Mouse (Mus musculus): ENCODE measurements around the gene Prkcz. TPM values are rescaled to one million over a fixed set of nuclear protein-coding genes. Genes with fewer than 3 reads are reported as not detected.
A peak's percentile ranks its signal among the peaks of the same experiment; 100 is the strongest.

The Prkcz gene
- 5.1 and 6.8 TPM in 2 replicates for polyA plus RNA-seq (2014; fragmentation: Nextera tagmentation; extraction: Ambion mirVana)

- Histone ChIP-seq H3K4me3 (ENCODE audit: low read depth, low read length) (peak within 1 kb of the TSS; percentile 40), H3K4me2 (peak within 1 kb of the TSS; percentile 26), H3K4me1 (replicated peaks; ENCODE audit: control insufficient read depth, insufficient read depth, low read length) (no peaks in the 10 kb centered on the region), H3K27me3 (replicated peaks; ENCODE audit: control insufficient read depth, insufficient read depth, low read length) (peaks cover 65% of the 10 kb centered on the region), H3K36me3 (ENCODE audit: control insufficient read depth, insufficient read depth, low read length) (no peaks in the 10 kb centered on the region), H3K9ac (ENCODE audit: low read depth, low read length) (no peak within 1 kb of the TSS), H3K9me3 (ENCODE audit: control insufficient read depth, low read length) (no peaks in the 10 kb centered on the region), H3K27ac (ENCODE audit: low read depth, low read length) (no peak within 1 kb of the TSS)
- ATAC-seq (replicated peaks; ENCODE audit: low FRiP score) = peak; percentile 81
- 2% methylated on average over 51 of the region's 51 CpGs for WGBS
- peak; percentile 75 for DNase-seq (ENCODE audit: low spot score)
Observed at GRCm38 (mm10) chr4:155361303-155361791, at the start of gene Prkcz. Gene Prkcz, minus strand, starts transcription at chr4:155361361.

- H3K27ac ChIP-seq (ENCODE audit: low read depth, low read length) = no peak within 1 kb of the TSS
- H3K9me3 ChIP-seq (ENCODE audit: control insufficient read depth, low read length) = no peaks in the 10 kb centered on the region
- WGBS = 1% methylated on average over 35 of the region's 35 CpGs
- H3K4me2 ChIP-seq = peak within 1 kb of the TSS; percentile 56
- peaks cover 12% of the 10 kb centered on the region for H3K27me3 ChIP-seq (replicated peaks; ENCODE audit: control insufficient read depth, insufficient read depth, low read length)
- H3K36me3 ChIP-seq (ENCODE audit: control insufficient read depth, insufficient read depth, low read length) = no peaks in the 10 kb centered on the region
- peak; percentile 70 for DNase-seq (ENCODE audit: low spot score)
- no peak; the same call in 1 of the 2 replicates for ATAC-seq (replicated peaks; ENCODE audit: low FRiP score)
- no peaks in the 10 kb centered on the region for H3K4me1 ChIP-seq (replicated peaks; ENCODE audit: control insufficient read depth, insufficient read depth, low read length)
- H3K4me3 ChIP-seq (ENCODE audit: low read depth, low read length) = peak within 1 kb of the TSS; percentile 37
- no peak within 1 kb of the TSS for H3K9ac ChIP-seq (ENCODE audit: low read depth, low read length)
Observed at GRCm38 (mm10) chr4:155409058-155409776, 48.1 kb upstream of the Prkcz start, which contains the start of gene Cfap74. Gene Cfap74, plus strand, starts transcription at chr4:155409190.

DNA sequence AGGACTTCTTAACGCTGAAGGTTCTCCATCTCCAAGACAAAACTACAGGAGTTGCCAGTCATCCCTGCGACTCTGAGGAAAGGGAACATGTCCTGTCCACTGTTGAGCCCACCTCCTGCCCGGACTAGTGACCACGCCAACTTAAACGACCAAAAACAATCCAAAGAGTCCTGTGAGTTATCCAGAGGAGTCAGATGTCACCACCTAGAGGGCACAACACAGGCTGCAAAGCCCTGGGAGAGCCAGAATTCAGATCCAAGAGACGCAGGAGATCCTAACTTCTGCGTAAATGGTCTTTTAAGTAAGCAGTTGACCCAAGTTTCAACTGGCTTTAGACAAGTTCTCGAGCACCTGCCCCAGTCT lies 47.5 kb upstream of the Prkcz start:
- WGBS = 6% methylated on average over 8 of the region's 8 CpGs

GRCm38 (mm10) chr4:155402489-155402888 lies 41.3 kb upstream of the Prkcz start:
- Histone ChIP-seq H3K27ac (ENCODE audit: low read depth, low read length) (no peak overlapping the region), H3K9ac (ENCODE audit: low read depth, low read length) (no peak overlapping the region), H3K36me3 (ENCODE audit: control insufficient read depth, insufficient read depth, low read length) (no peaks in the 10 kb centered on the region), H3K4me1 (replicated peaks; ENCODE audit: control insufficient read depth, insufficient read depth, low read length) (0 out of 2 replicates have a peak, but pooled peaks cover 3% of the 10 kb centered on the region), H3K4me2 (no peak overlapping the region), H3K9me3 (ENCODE audit: control insufficient read depth, low read length) (no peaks in the 10 kb centered on the region), H3K4me3 (ENCODE audit: low read depth, low read length) (no peak overlapping the region), H3K27me3 (replicated peaks; ENCODE audit: control insufficient read depth, insufficient read depth, low read length) (peaks cover 22% of the 10 kb centered on the region)
- DNase-seq (ENCODE audit: low spot score) (no peak), ATAC-seq (replicated peaks; ENCODE audit: low FRiP score) (no peak)
- WGBS = 83% methylated on average over 1 of the region's 1 CpGs

More for the DNA sequence above, 47.5 kb upstream of the Prkcz start:
- Histone ChIP-seq H3K4me3 (ENCODE audit: low read depth, low read length) (peak overlapping the region; percentile 37), H3K9ac (ENCODE audit: low read depth, low read length) (no peak overlapping the region), H3K36me3 (ENCODE audit: control insufficient read depth, insufficient read depth, low read length) (no peaks in the 10 kb centered on the region), H3K4me1 (replicated peaks; ENCODE audit: control insufficient read depth, insufficient read depth, low read length) (no peaks in the 10 kb centered on the region), H3K4me2 (peak overlapping the region; percentile 56), H3K27me3 (replicated peaks; ENCODE audit: control insufficient read depth, insufficient read depth, low read length) (peaks cover 12% of the 10 kb centered on the region), H3K27ac (ENCODE audit: low read depth, low read length) (no peak overlapping the region), H3K9me3 (ENCODE audit: control insufficient read depth, low read length) (no peaks in the 10 kb centered on the region)
- ATAC-seq (replicated peaks; ENCODE audit: low FRiP score) = no peak
- no peak for DNase-seq (ENCODE audit: low spot score)

GRCm38 (mm10) chr4:155401121-155401520 lies 40.0 kb upstream of the Prkcz start:
- peaks cover 32% of the 10 kb centered on the region for H3K27me3 ChIP-seq (replicated peaks; ENCODE audit: control insufficient read depth, insufficient read depth, low read length)
- no peak overlapping the region for H3K4me3 ChIP-seq (ENCODE audit: low read depth, low read length)
- H3K4me2 ChIP-seq = no peak overlapping the region
- ATAC-seq (replicated peaks; ENCODE audit: low FRiP score) = no peak
- no peak overlapping the region for H3K27ac ChIP-seq (ENCODE audit: low read depth, low read length)
- no peaks in the 10 kb centered on the region for H3K36me3 ChIP-seq (ENCODE audit: control insufficient read depth, insufficient read depth, low read length)
- H3K4me1 ChIP-seq (replicated peaks; ENCODE audit: control insufficient read depth, insufficient read depth, low read length) = 0 out of 2 replicates have a peak, but pooled peaks cover 3% of the 10 kb centered on the region
- WGBS = 65% methylated on average over 7 of the region's 7 CpGs
- H3K9me3 ChIP-seq (ENCODE audit: control insufficient read depth, low read length) = no peaks in the 10 kb centered on the region
- DNase-seq (ENCODE audit: low spot score) = no peak
- no peak overlapping the region for H3K9ac ChIP-seq (ENCODE audit: low read depth, low read length)

DNA sequence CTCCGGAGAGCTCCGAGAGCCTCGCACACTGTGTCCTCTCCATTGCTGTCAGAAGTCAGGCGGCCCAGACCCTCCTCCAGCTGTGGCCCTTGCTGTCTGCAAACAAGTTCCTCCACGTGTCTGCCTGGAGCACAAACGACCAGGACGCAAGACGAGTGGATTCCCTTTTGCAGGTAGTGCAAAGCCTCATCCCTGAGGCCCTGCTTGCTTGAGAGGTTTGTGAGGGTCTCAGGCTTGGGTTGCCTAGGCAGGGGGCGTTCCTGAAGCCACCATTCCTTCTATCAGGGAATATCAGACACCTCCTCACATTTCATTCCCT lies 37.0 kb upstream of the Prkcz start:
- Histone ChIP-seq H3K4me1 (replicated peaks; ENCODE audit: control insufficient read depth, insufficient read depth, low read length) (0 out of 2 replicates have a peak, but pooled peaks cover 3% of the 10 kb centered on the region), H3K36me3 (ENCODE audit: control insufficient read depth, insufficient read depth, low read length) (no peaks in the 10 kb centered on the region), H3K4me2 (peak overlapping the region; percentile 65), H3K27me3 (replicated peaks; ENCODE audit: control insufficient read depth, insufficient read depth, low read length) (peaks cover 32% of the 10 kb centered on the region), H3K9ac (ENCODE audit: low read depth, low read length) (no peak overlapping the region), H3K9me3 (ENCODE audit: control insufficient read depth, low read length) (no peaks in the 10 kb centered on the region), H3K27ac (ENCODE audit: low read depth, low read length) (no peak overlapping the region), H3K4me3 (ENCODE audit: low read depth, low read length) (peak overlapping the region; percentile 33)
- ATAC-seq (replicated peaks; ENCODE audit: low FRiP score) = no peak
- DNase-seq (ENCODE audit: low spot score) = no peak
- WGBS = 9% methylated on average over 9 of the region's 9 CpGs

DNA sequence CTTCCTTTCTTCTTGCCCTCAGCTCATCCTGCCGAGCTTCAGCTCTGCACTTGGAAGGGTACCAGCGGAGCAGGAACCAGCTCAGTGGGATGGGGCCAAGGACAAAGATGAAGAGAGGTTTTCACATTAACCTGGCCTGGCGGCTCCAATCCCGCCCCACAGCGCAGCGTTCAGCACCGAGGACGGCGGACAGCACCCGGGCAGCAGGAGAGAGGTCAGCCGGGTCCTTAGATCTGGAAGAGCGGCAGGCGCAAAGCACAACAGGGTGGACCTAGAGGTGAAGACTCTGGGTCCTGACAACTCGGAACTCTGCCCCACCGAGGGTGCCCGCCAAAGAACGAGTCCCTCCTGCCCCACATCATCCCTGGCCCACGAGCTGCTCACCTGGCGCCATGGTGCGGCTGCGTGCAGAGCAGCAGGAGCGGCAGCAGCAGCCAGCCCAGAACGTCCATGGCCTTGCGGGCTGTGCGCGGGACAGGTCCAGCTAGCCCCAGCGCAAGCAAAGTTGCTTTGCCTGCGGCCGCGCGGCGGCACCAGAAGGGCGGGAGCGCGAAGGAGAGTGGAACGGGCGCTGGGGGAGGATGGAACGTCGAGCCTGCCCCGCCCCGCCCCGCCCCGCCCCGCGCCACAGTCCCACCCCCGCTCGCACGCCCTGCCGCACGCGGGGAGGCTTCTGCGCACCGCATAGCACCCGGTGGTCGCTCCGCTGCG lies 36.5 kb upstream of the Prkcz start, which contains the start of gene Gabrd:
TSS of gene Gabrd (minus strand) at position 602 of the 711 bp plus-strand sequence.
- H3K27me3 ChIP-seq (replicated peaks; ENCODE audit: control insufficient read depth, insufficient read depth, low read length) = peaks cover 32% of the 10 kb centered on the region
- WGBS = 2% methylated on average over 46 of the region's 57 CpGs

GRCm38 (mm10) chr4:155396751-155397150 lies 35.6 kb upstream of the Prkcz start:
- Histone ChIP-seq H3K9me3 (ENCODE audit: control insufficient read depth, low read length) (no peaks in the 10 kb centered on the region), H3K4me2 (no peak overlapping the region), H3K9ac (ENCODE audit: low read depth, low read length) (no peak overlapping the region), H3K36me3 (ENCODE audit: control insufficient read depth, insufficient read depth, low read length) (no peaks in the 10 kb centered on the region), H3K4me1 (replicated peaks; ENCODE audit: control insufficient read depth, insufficient read depth, low read length) (0 out of 2 replicates have a peak, but pooled peaks cover 3% of the 10 kb centered on the region), H3K4me3 (ENCODE audit: low read depth, low read length) (no peak overlapping the region), H3K27ac (ENCODE audit: low read depth, low read length) (no peak overlapping the region), H3K27me3 (replicated peaks; ENCODE audit: control insufficient read depth, insufficient read depth, low read length) (peaks cover 32% of the 10 kb centered on the region)
- no peak for DNase-seq (ENCODE audit: low spot score)
- 77% methylated on average over 4 of the region's 4 CpGs for WGBS
- ATAC-seq (replicated peaks; ENCODE audit: low FRiP score) = no peak

More for the DNA sequence above, 36.5 kb upstream of the Prkcz start, which contains the start of gene Gabrd:
- ATAC-seq (replicated peaks; ENCODE audit: low FRiP score) (no peak), DNase-seq (ENCODE audit: low spot score) (peak; percentile 72)
- Histone ChIP-seq H3K36me3 (ENCODE audit: control insufficient read depth, insufficient read depth, low read length) (no peaks in the 10 kb centered on the region), H3K27ac (ENCODE audit: low read depth, low read length) (no peak within 1 kb of the TSS), H3K9me3 (ENCODE audit: control insufficient read depth, low read length) (no peaks in the 10 kb centered on the region), H3K4me3 (ENCODE audit: low read depth, low read length) (peak within 1 kb of the TSS; percentile 33), H3K4me1 (replicated peaks; ENCODE audit: control insufficient read depth, insufficient read depth, low read length) (0 out of 2 replicates have a peak, but pooled peaks cover 3% of the 10 kb centered on the region), H3K4me2 (peak within 1 kb of the TSS; percentile 65), H3K9ac (ENCODE audit: low read depth, low read length) (no peak within 1 kb of the TSS)

Data from liver, embryonic 11.5 days (tissue).